Mouse (Mus musculus) brain, embryonic 18.5 days (tissue): ENCODE results near the gene Ak6.

Experiments used
- DNase-seq: peaks from one replicate; pipeline ENCODE4 v3.0.0-alpha.2; 2012; ENCODE audit warnings: low read depth, low spot score

Ak6 gene

GRCm38 (mm10) chr13:100669291-100670022, 18.7 kb downstream of the Ak6 start, which contains the start of gene Ccdc125:
Ccdc125 (plus strand) TSS chr13:100669717.
- DNase-seq, result no peak

- no peak for DNase-seq
These were observed 19.5 kb downstream of the Ak6 start for GRCm38 (mm10) chr13:100670181-100670741.

GRCm38 (mm10) chr13:100675936-100676635, 25.3 kb downstream of the Ak6 start:
- DNase-seq, result no peak

GRCm38 (mm10) chr13:100681615-100682014, 30.8 kb downstream of the Ak6 start:
- no peak for DNase-seq

GRCm38 (mm10) chr13:100682837-100683236, 32.1 kb downstream of the Ak6 start:
- DNase-seq, result no peak

GRCm38 (mm10) chr13:100684355-100684754, 33.6 kb downstream of the Ak6 start:
- no peak for DNase-seq

- DNase-seq, result no peak
These were observed 36.7 kb downstream of the Ak6 start for GRCm38 (mm10) chr13:100687513-100687912.

GRCm38 (mm10) chr13:100697541-100697940, 46.8 kb downstream of the Ak6 start:
- DNase-seq, result no peak

GRCm38 (mm10) chr13:100698866-100699265, 48.1 kb downstream of the Ak6 start:
- DNase-seq, result no peak

- DNase-seq, result no peak
These were observed 52.7 kb downstream of the Ak6 start for GRCm38 (mm10) chr13:100703468-100703867.

GRCm38 (mm10) chr13:100706206-100706605, 55.4 kb downstream of the Ak6 start:
- DNase-seq, result no peak

- no peak for DNase-seq
These were observed 64.7 kb downstream of the Ak6 start for GRCm38 (mm10) chr13:100715467-100715866.
